Mouse (Mus musculus) retina, adult 2 months (tissue): Measurements from ENCODE around the gene Hcst.

Experiments used
- DNase-seq: peaks from one replicate; pipeline ENCODE4 v3.0.0-alpha.2; 2012; ENCODE audit warnings: low read depth, low spot score

Hcst gene

GRCm38 (mm10) chr7:30434238-30434637, 14.6 kb upstream of the Hcst start:
- no peak for DNase-seq

DNA sequence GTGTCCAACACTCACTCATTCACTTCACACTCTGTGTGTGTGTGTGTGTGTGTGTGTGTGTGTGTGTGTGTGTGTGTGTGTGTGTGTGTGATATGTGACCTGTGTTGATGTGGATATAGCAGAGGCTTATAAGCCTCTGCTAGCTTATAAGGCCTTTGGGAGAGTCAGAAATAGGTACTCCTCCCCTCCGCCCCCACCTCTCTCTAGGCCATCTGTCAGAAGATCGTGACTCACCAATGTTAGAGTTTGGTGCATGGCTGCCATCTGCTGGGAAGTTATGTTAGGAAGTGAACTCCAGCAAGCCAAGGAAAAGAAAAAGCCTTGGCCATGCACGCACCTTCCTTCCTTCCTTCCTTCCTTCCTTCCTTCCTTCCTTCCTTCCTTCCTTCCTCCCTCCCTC, 12.1 kb upstream of the Hcst start:
- DNase-seq = peak; percentile 67

DNA sequence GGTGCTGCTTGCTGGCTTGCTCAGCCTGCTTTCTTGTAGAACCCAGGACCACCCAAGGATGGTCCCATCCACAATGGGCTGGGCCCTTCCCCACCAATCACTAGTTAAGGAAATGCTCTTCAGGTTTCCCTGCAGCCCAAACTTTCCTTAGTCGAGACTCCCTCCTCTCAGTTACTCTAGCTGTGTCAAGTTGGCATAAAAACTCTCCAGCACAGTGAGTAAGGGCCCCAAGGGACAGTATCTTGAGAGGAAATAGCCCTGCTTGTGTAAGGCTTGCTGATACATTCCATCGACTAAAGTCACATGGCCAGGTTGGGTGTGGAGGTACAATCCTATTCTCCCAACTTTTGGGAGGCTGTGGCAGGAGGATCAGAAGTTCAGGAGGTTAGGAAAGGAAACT, 10.5 kb upstream of the Hcst start:
- no peak for DNase-seq

DNA sequence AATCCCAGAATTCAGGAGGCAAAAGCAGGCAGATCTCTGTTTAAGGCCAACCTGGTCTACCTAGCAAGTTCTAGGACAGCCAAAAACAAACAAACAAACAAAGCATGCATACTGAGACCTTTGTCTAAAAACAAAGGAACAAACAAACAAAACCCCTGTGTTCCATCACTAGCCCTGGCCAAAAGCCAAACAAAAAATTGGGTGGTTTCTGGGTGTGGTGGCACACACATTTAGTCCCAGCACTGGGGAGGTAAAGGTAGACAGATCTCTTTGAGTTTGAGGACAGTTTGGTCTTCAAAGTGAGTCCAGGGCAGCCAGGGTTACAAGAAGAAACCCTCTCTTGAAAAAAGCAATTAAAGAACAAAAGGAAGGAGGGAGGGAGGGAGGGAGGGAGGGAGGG, 9.7 kb upstream of the Hcst start:
- no peak for DNase-seq

DNA sequence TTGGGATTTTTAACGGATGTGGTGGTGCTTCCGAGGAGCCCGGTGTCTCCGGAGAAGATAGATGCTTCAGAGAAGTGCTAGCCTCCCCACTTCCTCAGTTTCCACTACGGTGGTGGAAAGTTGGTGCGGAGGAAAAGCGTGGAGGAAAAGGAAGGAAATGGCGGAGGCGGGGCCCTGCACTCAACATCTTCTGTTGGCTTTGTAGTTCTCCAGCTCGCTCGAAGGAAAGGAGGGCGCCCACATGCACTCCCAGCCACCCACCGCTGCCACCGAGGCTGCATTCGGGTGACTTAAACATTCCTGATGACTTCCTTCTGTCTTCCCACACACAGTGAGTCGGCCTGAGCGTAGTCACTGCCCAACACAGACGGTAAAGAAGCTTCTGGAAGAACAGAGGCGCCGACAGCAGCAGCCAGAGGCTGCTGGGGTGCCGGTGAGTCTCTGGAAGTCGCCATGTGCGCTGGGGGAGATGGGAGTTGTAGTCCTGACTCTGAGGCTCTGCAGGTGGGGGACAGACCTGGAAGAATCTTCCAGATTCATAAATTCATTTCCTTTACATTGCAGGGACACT, 3.5 kb upstream of the Hcst start:
- no peak for DNase-seq

GRCm38 (mm10) chr7:30422560-30422959, 2.9 kb upstream of the Hcst start:
- no peak for DNase-seq

GRCm38 (mm10) chr7:30421890-30422435, 2.3 kb upstream of the Hcst start:
- peak; percentile 70 for DNase-seq

DNA sequence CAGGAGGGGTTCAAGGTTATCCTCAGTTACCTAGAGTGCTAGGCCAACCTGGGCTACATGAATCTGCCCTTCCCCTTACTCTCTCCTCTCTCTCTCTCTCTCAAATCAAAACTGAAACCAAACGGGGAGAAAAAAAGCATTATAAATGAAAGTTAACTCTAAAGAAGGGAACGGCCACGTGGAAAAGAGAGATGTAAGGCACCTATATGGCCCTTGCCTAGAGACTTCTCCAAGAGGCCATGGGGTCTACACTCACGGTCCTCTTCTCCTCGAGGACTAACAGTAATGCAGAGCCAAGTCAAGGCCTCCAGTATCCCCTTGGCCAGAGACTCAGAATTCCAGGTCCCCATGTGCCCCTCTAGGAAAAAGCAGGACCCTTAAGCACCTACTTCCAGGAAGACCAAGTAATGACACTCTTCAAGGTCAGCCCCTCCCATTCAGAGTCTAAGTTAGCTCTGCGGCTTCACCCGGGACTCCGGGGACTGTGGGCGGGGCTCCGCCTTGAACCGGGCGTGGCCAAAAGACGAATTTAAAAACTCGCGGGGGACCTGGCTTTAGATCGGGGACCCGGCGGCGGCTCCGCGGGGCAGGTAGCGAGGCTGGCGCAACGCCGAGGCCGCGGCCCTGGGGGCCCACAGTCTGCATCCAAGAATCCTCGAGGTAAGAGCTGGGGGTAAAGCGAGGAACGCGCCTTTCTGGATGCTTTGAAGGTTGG, 1.7 kb upstream of the Hcst start, which contains the start of gene Nfkbid:
Nfkbid (plus strand) TSS at position 558 of the 715 bp plus-strand sequence.
- no peak for DNase-seq

DNA sequence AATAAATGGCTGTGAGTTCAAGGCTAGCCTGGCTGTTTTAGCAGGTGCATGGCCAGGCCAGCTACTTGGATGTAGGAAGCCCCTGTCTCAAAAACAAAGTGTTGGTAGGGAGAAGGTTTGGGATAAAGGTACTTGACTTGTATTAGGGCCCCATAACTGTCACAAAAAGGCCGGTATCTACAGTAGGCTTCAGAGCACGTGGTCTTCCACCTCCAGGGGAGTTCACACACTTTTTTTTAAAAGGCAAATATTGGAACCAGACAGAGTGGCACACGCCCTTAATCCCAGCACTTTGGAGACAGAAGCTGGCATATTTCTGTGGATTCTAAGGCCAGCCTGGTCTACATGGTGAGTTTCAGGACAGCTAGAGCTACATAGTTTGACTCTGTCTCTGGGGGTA, 1.0 kb upstream of the Hcst start:
- no peak for DNase-seq

DNA sequence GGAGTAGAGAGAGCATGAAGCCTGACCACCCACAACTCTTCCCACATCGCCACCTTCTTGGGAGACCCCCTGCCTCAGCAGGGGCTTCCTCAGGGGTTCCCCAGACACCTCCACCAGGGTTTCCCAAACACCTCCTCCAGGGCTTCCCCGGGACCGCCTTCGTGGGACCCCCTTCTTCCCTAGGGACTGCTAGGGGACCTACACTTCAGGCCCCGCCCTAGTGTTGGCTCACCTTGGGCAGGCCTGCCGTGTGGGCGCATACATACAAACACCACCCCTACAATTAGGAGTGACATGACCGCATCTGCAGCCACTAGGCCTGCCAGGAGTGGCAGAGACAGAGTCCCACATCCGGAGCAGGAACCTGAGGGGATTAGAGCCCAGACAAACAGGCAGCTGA, 1.8 kb downstream of the Hcst start:
- DNase-seq = no peak

GRCm38 (mm10) chr7:30413596-30413995, 6.1 kb downstream of the Hcst start, which contains the start of gene Tyrobp:
Tyrobp (plus strand) TSS chr7:30413760.
- DNase-seq = no peak

- no peak for DNase-seq
Observed at GRCm38 (mm10) chr7:30412735-30413147, 6.9 kb downstream of the Hcst start.

GRCm38 (mm10) chr7:30411023-30411422, 8.6 kb downstream of the Hcst start:
- DNase-seq = no peak

DNA sequence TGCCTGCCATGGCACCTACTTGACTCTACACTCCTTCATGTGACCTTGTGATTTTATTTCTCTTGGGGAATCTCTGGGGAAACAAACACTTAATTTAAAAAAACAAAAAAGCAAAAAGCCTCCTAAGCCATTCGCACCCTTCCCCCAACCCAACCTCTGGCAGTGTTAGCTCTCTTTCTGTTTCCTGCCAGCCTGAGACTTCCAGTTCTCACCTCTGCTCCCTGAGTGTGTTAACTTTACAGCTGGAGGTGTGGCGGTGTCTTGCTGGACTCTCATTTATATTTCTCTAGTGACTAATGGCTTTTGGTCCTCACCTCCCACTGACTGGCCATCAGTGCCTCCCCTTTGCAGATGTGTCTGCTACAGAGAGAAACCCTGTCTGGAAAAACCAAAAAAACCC, 9.9 kb downstream of the Hcst start:
- DNase-seq = no peak

GRCm38 (mm10) chr7:30408639-30409038, 11.0 kb downstream of the Hcst start:
- no peak for DNase-seq

- no peak for DNase-seq
Observed at GRCm38 (mm10) chr7:30402343-30402742, 17.3 kb downstream of the Hcst start.

- no peak for DNase-seq
Observed at GRCm38 (mm10) chr7:30399671-30400070, 20.0 kb downstream of the Hcst start.

DNA sequence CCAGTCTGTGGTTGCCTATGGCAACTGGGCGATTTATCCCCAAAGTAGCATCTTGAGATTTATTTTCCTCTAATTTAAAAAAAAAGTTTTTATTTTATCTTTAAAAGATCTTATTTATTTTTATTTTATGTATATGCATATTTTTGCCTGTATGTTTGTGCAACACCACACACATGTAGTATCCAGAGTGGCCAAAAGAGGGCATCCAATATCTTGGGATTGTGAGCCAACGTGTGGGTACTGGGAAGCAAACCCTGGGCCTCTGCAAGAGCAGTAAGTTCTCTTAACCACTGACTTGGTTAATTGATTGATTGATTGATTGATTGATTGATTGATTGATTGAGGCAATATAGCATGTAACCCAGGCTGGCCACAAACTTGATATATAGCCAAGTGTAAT, 24.8 kb downstream of the Hcst start:
- no peak for DNase-seq

DNA sequence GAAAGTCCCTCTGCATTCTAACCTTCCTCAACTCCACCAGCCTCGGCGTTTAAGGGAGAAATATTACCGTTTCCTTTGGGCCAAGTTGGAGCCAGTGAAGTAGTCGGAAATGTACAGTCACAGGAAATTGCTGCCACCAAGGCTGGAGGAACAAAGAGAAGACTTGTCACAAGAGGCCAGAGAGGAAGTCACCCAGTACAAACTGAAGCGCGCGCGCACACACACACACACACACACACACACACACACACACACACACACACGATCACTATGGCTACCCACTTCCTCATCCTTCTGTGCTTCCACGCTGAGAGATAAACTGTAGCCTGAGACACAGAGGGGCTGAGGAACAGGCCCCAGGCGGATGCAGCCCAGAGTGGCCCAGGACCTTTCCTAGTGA, 25.3 kb downstream of the Hcst start:
- DNase-seq = no peak

DNA sequence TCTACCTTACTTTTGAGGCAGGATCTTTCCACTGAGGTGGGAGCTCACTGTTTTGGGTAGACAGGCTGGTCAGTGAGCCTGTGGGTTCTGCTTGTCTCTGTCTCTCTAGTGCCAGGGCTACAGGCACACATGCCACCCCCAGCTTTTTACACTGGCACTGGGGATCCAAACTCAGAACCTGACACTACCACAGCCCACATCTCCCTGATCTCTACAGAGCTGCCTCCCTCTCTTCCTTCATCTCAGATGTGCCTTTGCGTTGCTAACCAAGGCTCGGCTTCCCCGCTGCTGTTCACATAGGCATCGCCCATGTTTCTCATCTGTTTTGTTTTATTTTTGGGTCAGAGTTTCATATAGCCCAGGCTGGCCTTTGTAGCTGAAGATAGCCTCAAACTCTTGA, 26.0 kb downstream of the Hcst start:
- DNase-seq = no peak

- DNase-seq = no peak
Observed at GRCm38 (mm10) chr7:30392746-30393520, 26.7 kb downstream of the Hcst start.

DNA sequence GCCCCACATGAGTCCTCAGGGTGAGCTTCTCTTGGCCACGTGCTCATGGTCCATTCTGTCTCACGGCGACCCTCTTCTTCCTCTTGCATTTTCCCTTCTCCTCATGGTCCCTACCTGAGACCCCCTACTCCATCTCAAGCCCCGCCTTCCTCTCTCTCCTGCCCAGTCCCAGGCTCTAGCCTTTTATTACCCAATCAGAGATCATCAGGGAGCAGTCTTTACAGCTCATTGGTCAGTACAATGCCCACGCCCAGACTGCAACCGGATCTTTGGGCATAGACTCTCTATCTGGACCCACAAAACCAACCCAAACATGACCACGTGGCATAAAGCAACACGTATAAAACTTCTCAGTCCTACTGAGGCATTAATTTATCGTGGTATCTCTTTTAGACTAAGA, 35.5 kb downstream of the Hcst start:
- no peak for DNase-seq
